Mouse (Mus musculus): ENCODE data around the gene Slc37a1.

The Slc37a1 gene

DNA sequence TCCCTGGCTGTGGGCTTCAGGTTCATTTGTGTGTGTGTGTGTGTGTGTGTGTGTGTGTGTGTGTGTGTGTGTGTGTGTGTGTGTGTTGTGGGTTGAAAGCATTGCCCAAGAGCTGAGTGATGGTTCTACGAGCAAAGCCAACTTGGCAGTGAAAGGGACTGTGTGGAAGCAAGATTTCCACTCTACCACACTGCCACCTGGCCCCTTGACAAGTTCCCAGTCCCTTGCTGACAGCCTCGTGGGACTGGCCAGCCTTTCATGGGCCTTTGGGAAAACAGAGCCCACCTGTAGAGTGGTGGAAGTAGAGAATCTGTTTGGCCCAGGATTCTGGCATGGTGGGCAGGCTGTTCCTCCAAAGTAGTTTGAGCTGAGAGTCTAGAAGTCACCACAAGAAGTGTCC lies 107.2 kb downstream of the Slc37a1 start:
- in situ Hi-C loops (cut with MboI, MseI): loop anchor here (10.0 kb wide), 1 partner anchor 509 kb away; no protein-coding TSS in a partner anchor

DNA sequence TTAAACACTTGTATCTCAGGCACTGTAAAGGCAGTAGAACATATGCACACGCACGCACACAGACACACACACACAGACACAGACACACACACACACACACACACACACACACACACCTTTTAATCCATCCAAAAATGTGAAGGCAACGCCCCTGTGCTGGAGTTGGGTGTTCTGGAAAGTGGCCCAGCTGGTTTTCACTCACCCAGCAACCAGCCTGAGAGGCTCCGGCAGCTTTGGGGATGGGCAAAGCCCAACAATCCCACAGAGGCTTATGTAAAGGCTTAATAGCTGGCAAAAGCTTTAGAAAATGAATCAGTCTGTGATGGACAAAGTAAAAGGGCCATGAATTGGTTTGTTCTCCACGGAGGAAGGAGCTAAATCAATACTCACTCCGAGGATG lies 113.7 kb downstream of the Slc37a1 start:
- in situ Hi-C loops (cut with MboI, MseI): no loop called here

All from T-helper 1 cell (primary cell).